21 mouse cellular contexts compared by ENCODE assay signal in the genomic region with DNA sequence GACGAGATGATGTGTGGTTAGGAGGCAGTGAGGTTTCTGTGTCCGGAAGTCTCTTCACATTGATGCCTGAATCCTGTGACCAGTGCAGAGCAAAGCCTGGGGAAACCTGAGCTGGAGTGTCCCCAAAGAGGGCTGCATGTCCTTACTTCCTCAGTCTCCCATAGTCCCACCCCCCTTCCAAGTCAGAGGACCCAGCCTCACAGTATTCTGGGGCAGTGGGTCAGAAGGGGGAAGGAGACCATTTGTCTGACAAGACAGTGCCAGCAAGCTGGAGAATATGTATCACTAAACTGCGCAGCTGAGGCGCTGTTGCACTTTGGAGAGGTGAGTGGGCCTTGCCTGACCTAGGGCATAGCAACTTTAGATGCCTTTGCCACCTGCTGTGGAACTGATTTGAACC. TPM values are rescaled to one million over a fixed set of nuclear protein-coding genes. Genes with fewer than 3 reads are reported as not detected.
"Had no signal": no experiment of that assay in that cellular context is flagged by ENCODE, and none has a peak within 500 bp of the region (broad histone marks: within the 10 kb centered on the region; RNA-seq: fewer than 3 reads in every experiment).

No protein-coding gene starts in this region.

- DNase-seq: lung, adult 2 months; lung, postnatal 14 days; lung, postnatal 36 days; right cerebral cortex, postnatal 14 days; thymus, adult 18-20 months; thymus, postnatal 14 days; thymus, postnatal 36 days had no signal

- H3K4me1 ChIP-seq: lung, embryonic 15.5 days; megakaryocyte, embryonic 14.5 days; midbrain, embryonic 13.5 days; midbrain, embryonic 15.5 days; neural tube, embryonic 12.5 days; stomach, embryonic 15.5 days had no signal

- H3K27me3 ChIP-seq: lung, embryonic 15.5 days; midbrain, embryonic 13.5 days; midbrain, embryonic 15.5 days; neural tube, embryonic 12.5 days; stomach, embryonic 15.5 days had no signal

- H3K9me3 ChIP-seq: lung, embryonic 15.5 days; megakaryocyte, embryonic 14.5 days; midbrain, embryonic 13.5 days; midbrain, embryonic 15.5 days; neural tube, embryonic 12.5 days; stomach, embryonic 15.5 days had no signal

- ATAC-seq: lung, postnatal 0 days; midbrain, embryonic 13.5 days; midbrain, embryonic 15.5 days had no signal

- H3K27ac ChIP-seq: lung, embryonic 15.5 days; macrophage; midbrain, embryonic 13.5 days; midbrain, embryonic 15.5 days; neural tube, embryonic 12.5 days; stomach, embryonic 15.5 days had no signal

- H3K4me2 ChIP-seq: lung, embryonic 15.5 days; midbrain, embryonic 11.5 days; midbrain, embryonic 13.5 days; midbrain, embryonic 15.5 days; neural tube, embryonic 12.5 days; stomach, embryonic 15.5 days had no signal

- H3K36me3 ChIP-seq: lung, embryonic 15.5 days; midbrain, embryonic 13.5 days; midbrain, embryonic 15.5 days; neural tube, embryonic 12.5 days; stomach, embryonic 15.5 days had no signal

- H3K9ac ChIP-seq: lung, embryonic 15.5 days; midbrain, embryonic 13.5 days; midbrain, embryonic 15.5 days; neural tube, embryonic 12.5 days; stomach, embryonic 15.5 days had no signal

- H3K4me3 ChIP-seq: lung, embryonic 15.5 days; megakaryocyte, embryonic 14.5 days; midbrain, embryonic 13.5 days; midbrain, embryonic 15.5 days; neural tube, embryonic 12.5 days; stomach, embryonic 15.5 days had no signal

RNA-seq across cellular contexts. Expression of a gene that starts 26.5 kb away (rescaled TPM):
- polyA plus RNA-seq: liver, embryonic 16.5 days; lung, adult 2 months; lung, embryonic 15.5 days; lung, postnatal 0 days; macrophage; midbrain, embryonic 11.5 days; midbrain, embryonic 13.5 days; midbrain, embryonic 15.5 days; midbrain, postnatal 0 days; neural tube, embryonic 14.5 days; spleen, adult 2 months; stomach, embryonic 15.5 days; thymus, postnatal 0 days had no signal
